Mouse (Mus musculus): Measurements from ENCODE around the gene Scg3. TPM values are rescaled to one million over a fixed set of nuclear protein-coding genes. Genes with fewer than 3 reads are reported as not detected.

Gene Scg3
- total and polyA plus RNA-seq, 2 experiments = not detected

DNA sequence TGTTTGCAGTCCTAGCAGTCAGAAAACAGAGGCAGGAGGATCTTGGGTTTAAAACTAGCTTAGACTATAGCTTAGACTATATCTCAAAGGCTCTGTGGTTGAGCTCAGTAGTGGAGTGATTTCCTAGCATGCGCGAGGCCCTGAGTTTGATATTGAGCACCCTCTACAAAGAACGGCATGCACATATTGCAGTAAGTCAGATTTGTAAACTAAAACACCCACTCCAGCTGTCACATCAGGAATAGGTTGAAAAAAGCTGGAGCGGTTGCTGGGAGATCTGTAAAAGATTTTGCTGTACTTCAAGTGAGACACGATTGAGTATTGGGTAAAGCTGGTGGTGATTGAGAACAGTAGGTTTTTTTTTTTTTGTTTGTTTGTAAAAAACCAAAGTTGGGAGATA is 3.2 kb downstream of the Scg3 start:
- Histone ChIP-seq H3K79me2 (ENCODE audit: control insufficient read depth, insufficient read depth, low read length) (no peaks in the 10 kb centered on the region), H3K27me3 (ENCODE audit: control insufficient read depth, insufficient read depth, low read length) (peaks cover 4% of the 10 kb centered on the region; the same call in 1 of the 2 replicates), H3K27ac (replicated peaks; ENCODE audit: insufficient read depth, low read depth, low read length) (no peak overlapping the region), H3K9ac (ENCODE audit: low read depth, low read length) (no peak overlapping the region), H3K4me1 (ENCODE audit: control insufficient read depth, insufficient read depth, low read length) (no peaks in the 10 kb centered on the region), H3K4me3 (ENCODE audit: insufficient read depth, low read depth, low read length) (no peak overlapping the region), H3K36me3 (ENCODE audit: control insufficient read depth, insufficient read depth, low read length) (no peaks in the 10 kb centered on the region)
- no peak for DNase-seq (ENCODE audit: extremely low read depth, low read depth, low spot score)
- no peak for TF ChIP-seq POLR2A (IDR thresholded peaks at IDR 0.05; ENCODE audit: extremely low read depth, insufficient read depth, low read length)
- no peak for TF ChIP-seq CTCF (IDR thresholded peaks at IDR 0.05; ENCODE audit: low read depth, low read length)
- WGBS = 77% methylated on average over 5 of the region's 5 CpGs

GRCm38 (mm10) chr9:75679629-75680028 is 4.2 kb downstream of the Scg3 start:
- Histone ChIP-seq H3K4me1 (ENCODE audit: control insufficient read depth, insufficient read depth, low read length) (no peaks in the 10 kb centered on the region), H3K79me2 (ENCODE audit: control insufficient read depth, insufficient read depth, low read length) (no peaks in the 10 kb centered on the region), H3K9ac (ENCODE audit: low read depth, low read length) (no peak overlapping the region), H3K27me3 (ENCODE audit: control insufficient read depth, insufficient read depth, low read length) (peaks cover 4% of the 10 kb centered on the region; the same call in 1 of the 2 replicates), H3K27ac (replicated peaks; ENCODE audit: insufficient read depth, low read depth, low read length) (no peak overlapping the region), H3K4me3 (ENCODE audit: insufficient read depth, low read depth, low read length) (no peak overlapping the region), H3K36me3 (ENCODE audit: control insufficient read depth, insufficient read depth, low read length) (no peaks in the 10 kb centered on the region)
- TF ChIP-seq POLR2A (IDR thresholded peaks at IDR 0.05; ENCODE audit: extremely low read depth, insufficient read depth, low read length) = no peak
- no peak for TF ChIP-seq CTCF (IDR thresholded peaks at IDR 0.05; ENCODE audit: low read depth, low read length)
- 76% methylated on average over 4 of the region's 4 CpGs for WGBS
- DNase-seq (ENCODE audit: extremely low read depth, low read depth, low spot score) = no peak

GRCm38 (mm10) chr9:75678341-75678740 is 5.5 kb downstream of the Scg3 start:
- H3K79me2 ChIP-seq (ENCODE audit: control insufficient read depth, insufficient read depth, low read length) = no peaks in the 10 kb centered on the region
- H3K27ac ChIP-seq (replicated peaks; ENCODE audit: insufficient read depth, low read depth, low read length) = no peak overlapping the region
- no peaks in the 10 kb centered on the region for H3K4me1 ChIP-seq (ENCODE audit: control insufficient read depth, insufficient read depth, low read length)
- DNase-seq (ENCODE audit: extremely low read depth, low read depth, low spot score) = no peak
- TF ChIP-seq CTCF (IDR thresholded peaks at IDR 0.05; ENCODE audit: low read depth, low read length) (no peak), POLR2A (IDR thresholded peaks at IDR 0.05; ENCODE audit: extremely low read depth, insufficient read depth, low read length) (no peak)
- H3K4me3 ChIP-seq (ENCODE audit: insufficient read depth, low read depth, low read length) = no peak overlapping the region
- H3K9ac ChIP-seq (ENCODE audit: low read depth, low read length) = no peak overlapping the region
- H3K36me3 ChIP-seq (ENCODE audit: control insufficient read depth, insufficient read depth, low read length) = no peaks in the 10 kb centered on the region
- H3K27me3 ChIP-seq (ENCODE audit: control insufficient read depth, insufficient read depth, low read length) = no peaks in the 10 kb centered on the region
- WGBS = 86% methylated on average over 7 of the region's 7 CpGs

- WGBS = 74% methylated on average over 7 of the region's 7 CpGs
- TF ChIP-seq POLR2A (IDR thresholded peaks at IDR 0.05; ENCODE audit: extremely low read depth, insufficient read depth, low read length) (no peak), CTCF (IDR thresholded peaks at IDR 0.05; ENCODE audit: low read depth, low read length) (no peak)
- no peak overlapping the region for H3K27ac ChIP-seq (replicated peaks; ENCODE audit: insufficient read depth, low read depth, low read length)
- H3K27me3 ChIP-seq (ENCODE audit: control insufficient read depth, insufficient read depth, low read length) = no peaks in the 10 kb centered on the region
- H3K9ac ChIP-seq (ENCODE audit: low read depth, low read length) = no peak overlapping the region
- DNase-seq (ENCODE audit: extremely low read depth, low read depth, low spot score) = no peak
- H3K79me2 ChIP-seq (ENCODE audit: control insufficient read depth, insufficient read depth, low read length) = no peaks in the 10 kb centered on the region
- H3K36me3 ChIP-seq (ENCODE audit: control insufficient read depth, insufficient read depth, low read length) = no peaks in the 10 kb centered on the region
- H3K4me1 ChIP-seq (ENCODE audit: control insufficient read depth, insufficient read depth, low read length) = no peaks in the 10 kb centered on the region
- no peak overlapping the region for H3K4me3 ChIP-seq (ENCODE audit: insufficient read depth, low read depth, low read length)
Measured at GRCm38 (mm10) chr9:75676226-75676625, 7.6 kb downstream of the Scg3 start.

DNA sequence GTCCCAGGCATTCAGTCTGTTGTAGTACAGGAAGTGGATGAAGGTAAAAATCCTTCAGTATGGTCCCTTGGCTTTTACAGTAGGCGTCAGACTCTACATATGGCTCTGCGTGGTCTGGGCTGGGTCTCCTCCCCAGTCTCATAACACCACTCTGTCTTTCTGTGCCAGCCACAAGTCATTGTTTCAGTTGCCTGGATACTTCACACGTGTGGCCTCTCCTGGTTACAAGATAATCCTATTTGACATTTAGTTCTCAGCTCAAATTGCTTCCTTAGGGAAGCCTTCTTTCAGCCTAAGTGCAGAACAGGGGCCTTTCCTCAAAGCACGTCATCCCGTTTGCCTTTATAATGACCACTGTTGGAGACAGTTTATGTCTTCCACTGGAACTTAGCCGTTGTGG is 11.1 kb downstream of the Scg3 start:
- no peak overlapping the region for H3K9ac ChIP-seq (ENCODE audit: low read depth, low read length)
- no peak overlapping the region for H3K4me3 ChIP-seq (ENCODE audit: insufficient read depth, low read depth, low read length)

GRCm38 (mm10) chr9:75666612-75667011 is 17.2 kb downstream of the Scg3 start:
- H3K36me3 ChIP-seq (ENCODE audit: control insufficient read depth, insufficient read depth, low read length) = no peaks in the 10 kb centered on the region
- no peaks in the 10 kb centered on the region for H3K27me3 ChIP-seq (ENCODE audit: control insufficient read depth, insufficient read depth, low read length)
- H3K9ac ChIP-seq (ENCODE audit: low read depth, low read length) = no peak overlapping the region
- no peaks in the 10 kb centered on the region for H3K79me2 ChIP-seq (ENCODE audit: control insufficient read depth, insufficient read depth, low read length)
- TF ChIP-seq POLR2A (IDR thresholded peaks at IDR 0.05; ENCODE audit: extremely low read depth, insufficient read depth, low read length) = no peak
- no peak for TF ChIP-seq CTCF (IDR thresholded peaks at IDR 0.05; ENCODE audit: low read depth, low read length)
- 59% methylated on average over 5 of the region's 5 CpGs for WGBS
- no peak for DNase-seq (ENCODE audit: extremely low read depth, low read depth, low spot score)
- H3K27ac ChIP-seq (replicated peaks; ENCODE audit: insufficient read depth, low read depth, low read length) = no peak overlapping the region
- no peaks in the 10 kb centered on the region for H3K4me1 ChIP-seq (ENCODE audit: control insufficient read depth, insufficient read depth, low read length)
- H3K4me3 ChIP-seq (ENCODE audit: insufficient read depth, low read depth, low read length) = no peak overlapping the region

More for the DNA sequence above, 11.1 kb downstream of the Scg3 start:
- Histone ChIP-seq H3K27me3 (ENCODE audit: control insufficient read depth, insufficient read depth, low read length) (no peaks in the 10 kb centered on the region), H3K36me3 (ENCODE audit: control insufficient read depth, insufficient read depth, low read length) (no peaks in the 10 kb centered on the region), H3K27ac (replicated peaks; ENCODE audit: insufficient read depth, low read depth, low read length) (no peak overlapping the region), H3K4me1 (ENCODE audit: control insufficient read depth, insufficient read depth, low read length) (no peaks in the 10 kb centered on the region), H3K79me2 (ENCODE audit: control insufficient read depth, insufficient read depth, low read length) (no peaks in the 10 kb centered on the region)
- 80% methylated on average over 6 of the region's 6 CpGs for WGBS
- DNase-seq (ENCODE audit: extremely low read depth, low read depth, low spot score) = no peak
- no peak for TF ChIP-seq CTCF (IDR thresholded peaks at IDR 0.05; ENCODE audit: low read depth, low read length)
- TF ChIP-seq POLR2A (IDR thresholded peaks at IDR 0.05; ENCODE audit: extremely low read depth, insufficient read depth, low read length) = no peak
